Mouse (Mus musculus) embryonic facial prominence, embryonic 14.5 days (tissue): Measurements from ENCODE around the gene Mmd2. TPM values are rescaled to one million over a fixed set of nuclear protein-coding genes. Genes with fewer than 3 reads are reported as not detected.

Experiments used
- ATAC-seq: fragments of 200-750 bp; cut with Nextera tagmentation; 2 replicates; pipeline ENCODE4 v1.8.0; 2017; ENCODE audit warnings: low read depth, moderate number of reproducible peaks, moderate TSS enrichment
- DNase-seq: peaks from one replicate; pipeline ENCODE4 v3.0.0-alpha.2; 2015; ENCODE audit warnings: low spot score
- H3K27ac ChIP-seq: fragments of 300-500 bp; sonication (generic); replicated peaks from 2 replicates; pipeline ENCODE4 v1.5.1; 2014; ENCODE audit warnings: low read depth, mild to moderate bottlenecking, low read length, moderate library complexity
- H3K27me3 ChIP-seq: fragments of 300-500 bp; sonication (generic); replicated peaks from 2 replicates; pipeline ENCODE4 v1.6.1; 2014; ENCODE audit warnings: low read length; ENCODE audit not compliant: control insufficient read depth, insufficient read depth
- H3K36me3 ChIP-seq: fragments of 300-500 bp; sonication (generic); 2 replicates; pipeline ENCODE4 v1.6.1; 2014; ENCODE audit warnings: low read length, mixed read lengths; ENCODE audit not compliant: control insufficient read depth, insufficient read depth
- H3K4me1 ChIP-seq: fragments of 300-500 bp; sonication (generic); 2 replicates; pipeline ENCODE4 v1.6.1; 2014; ENCODE audit warnings: antibody characterized with exemption, low read length; ENCODE audit not compliant: control insufficient read depth, insufficient read depth
- H3K4me2 ChIP-seq: fragments of 300-500 bp; sonication (generic); 2 replicates; pipeline ENCODE4 v1.6.1; 2014; ENCODE audit warnings: low read depth, mild to moderate bottlenecking, low read length, moderate library complexity, mixed read lengths
- H3K4me3 ChIP-seq: fragments of 300-500 bp; sonication (generic); 2 replicates; pipeline ENCODE4 v1.5.1; 2014; ENCODE audit warnings: low read depth, mild to moderate bottlenecking, low read length
- H3K9ac ChIP-seq: fragments of 300-500 bp; sonication (generic); 2 replicates; pipeline ENCODE4 v1.6.1; 2014; ENCODE audit warnings: low read depth, mild to moderate bottlenecking, low read length, moderate library complexity, mixed read lengths
- H3K9me3 ChIP-seq: fragments of 300-500 bp; sonication (generic); 2 replicates; pipeline ENCODE4 v1.6.1; 2016; ENCODE audit warnings: low read length; ENCODE audit not compliant: control insufficient read depth
- WGBS: fragments of 180-500 bp; shearing (Covaris S2); extraction: QIAGEN DNeasy Blood & Tissue Kit; methylation state at CpG from one replicate; pipeline ENCODE4 v1.1.7; 2014; 5-methylcytosine and 5-hydroxymethylcytosine counted together
- polyA plus RNA-seq: library from polyadenylated mRNA; unstranded; fragments of >200 nt; fragmentation: Nextera tagmentation; extraction: Ambion mirVana; gene quantifications from 2 replicates; pipeline ENCODE4 v1.2.1, GENCODE M21; 2014

Mmd2 gene
- polyA plus RNA-seq, 1 experiment from 2014 or later = 6.5 TPM

DNA sequence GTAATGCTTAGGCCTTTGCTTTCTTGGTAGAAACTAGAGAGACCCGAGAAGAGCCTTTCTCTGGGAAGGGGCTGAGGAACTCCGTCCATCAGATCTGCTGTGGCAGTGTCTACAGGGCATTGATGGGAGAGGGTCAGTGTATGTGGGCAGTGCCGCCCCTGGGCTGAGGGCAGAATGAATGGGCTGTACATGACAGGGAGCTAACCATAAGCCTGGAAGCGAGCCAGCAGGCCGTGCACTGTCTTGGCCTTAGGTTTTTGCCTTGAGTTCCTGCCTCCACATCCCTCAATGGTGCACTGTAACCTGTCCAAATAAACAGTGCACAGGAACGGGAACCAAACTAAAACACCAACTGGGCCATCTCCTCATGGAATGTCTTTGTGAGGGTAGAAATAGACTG lies 11.9 kb downstream of the Mmd2 start:
- WGBS = 80% methylated on average over 6 of the region's 6 CpGs
- no peak for DNase-seq
- H3K4me1 ChIP-seq = no peaks in the 10 kb centered on the region
- no peak overlapping the region for H3K9ac ChIP-seq
- H3K27me3 ChIP-seq = no peaks in the 10 kb centered on the region
- H3K9me3 ChIP-seq = no peaks in the 10 kb centered on the region
- H3K36me3 ChIP-seq = no peaks in the 10 kb centered on the region
- H3K27ac ChIP-seq = no peak overlapping the region
- no peak for ATAC-seq
- no peak overlapping the region for H3K4me3 ChIP-seq
- no peak overlapping the region for H3K4me2 ChIP-seq

DNA sequence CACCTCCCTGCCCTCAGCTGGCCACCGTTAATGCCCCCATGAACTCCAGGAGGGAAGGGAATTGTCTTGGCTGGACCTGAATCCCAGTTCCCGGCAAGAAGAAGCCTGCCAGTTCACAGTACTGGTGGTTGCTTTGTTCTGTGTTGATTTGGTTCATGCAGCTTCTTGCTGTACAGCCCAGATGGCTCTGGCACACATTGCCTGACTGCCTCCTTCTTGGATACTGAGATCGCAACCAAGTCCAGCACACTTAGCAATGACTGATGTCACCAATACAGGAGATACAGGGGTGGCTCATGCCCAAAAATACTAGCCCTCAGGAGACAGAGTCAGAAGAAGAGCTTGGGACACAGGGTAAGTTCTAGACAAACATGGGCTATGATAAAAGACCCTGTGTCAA lies 12.9 kb downstream of the Mmd2 start:
- 67% methylated on average over 2 of the region's 3 CpGs for WGBS
- DNase-seq (no peak), ATAC-seq (no peak)
- H3K27ac ChIP-seq = no peak overlapping the region
- H3K4me1 ChIP-seq = no peaks in the 10 kb centered on the region
- no peak overlapping the region for H3K4me3 ChIP-seq
- no peaks in the 10 kb centered on the region for H3K27me3 ChIP-seq
- H3K36me3 ChIP-seq = no peaks in the 10 kb centered on the region
- no peak overlapping the region for H3K4me2 ChIP-seq
- no peaks in the 10 kb centered on the region for H3K9me3 ChIP-seq
- H3K9ac ChIP-seq = no peak overlapping the region

DNA sequence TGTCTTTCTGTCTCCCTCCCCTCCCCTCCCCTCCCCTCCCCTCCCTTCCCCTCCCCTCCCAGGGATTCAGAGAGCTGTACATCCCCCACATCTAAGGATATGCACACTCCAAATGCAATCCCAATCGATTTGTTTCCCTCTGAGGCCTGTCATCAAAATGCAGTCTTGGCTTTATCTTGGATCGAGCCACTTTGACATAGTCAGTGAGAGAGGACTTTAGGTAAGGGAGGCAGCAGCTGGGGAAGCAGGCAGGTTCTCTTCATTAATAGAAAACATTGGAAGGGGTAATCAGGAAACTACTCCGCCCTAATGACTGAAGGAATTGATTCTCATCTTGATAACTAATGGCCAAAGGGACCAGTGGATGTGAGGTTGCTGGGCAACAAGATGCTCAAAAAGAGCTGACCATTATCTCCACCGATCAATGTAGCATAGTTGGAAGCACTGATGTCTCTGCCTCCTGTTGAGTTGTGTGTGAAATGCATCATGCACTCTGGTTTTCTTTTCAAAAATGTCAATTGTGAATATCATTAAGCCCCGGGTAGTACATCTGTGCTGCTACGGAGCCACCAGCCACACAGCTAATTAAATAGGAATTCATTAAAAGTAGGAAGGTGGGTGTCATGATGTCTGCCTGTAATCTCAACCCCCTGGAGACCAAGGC lies 17.5 kb downstream of the Mmd2 start:
- DNase-seq = no peak
- Histone ChIP-seq H3K27me3 (no peaks in the 10 kb centered on the region), H3K4me3 (no peak overlapping the region), H3K27ac (no peak overlapping the region), H3K4me2 (no peak overlapping the region), H3K9ac (no peak overlapping the region), H3K9me3 (no peaks in the 10 kb centered on the region), H3K4me1 (no peaks in the 10 kb centered on the region; the same call in 1 of the 2 replicates), H3K36me3 (no peaks in the 10 kb centered on the region)
- no peak for ATAC-seq
- 79% methylated on average over 6 of the region's 6 CpGs for WGBS

DNA sequence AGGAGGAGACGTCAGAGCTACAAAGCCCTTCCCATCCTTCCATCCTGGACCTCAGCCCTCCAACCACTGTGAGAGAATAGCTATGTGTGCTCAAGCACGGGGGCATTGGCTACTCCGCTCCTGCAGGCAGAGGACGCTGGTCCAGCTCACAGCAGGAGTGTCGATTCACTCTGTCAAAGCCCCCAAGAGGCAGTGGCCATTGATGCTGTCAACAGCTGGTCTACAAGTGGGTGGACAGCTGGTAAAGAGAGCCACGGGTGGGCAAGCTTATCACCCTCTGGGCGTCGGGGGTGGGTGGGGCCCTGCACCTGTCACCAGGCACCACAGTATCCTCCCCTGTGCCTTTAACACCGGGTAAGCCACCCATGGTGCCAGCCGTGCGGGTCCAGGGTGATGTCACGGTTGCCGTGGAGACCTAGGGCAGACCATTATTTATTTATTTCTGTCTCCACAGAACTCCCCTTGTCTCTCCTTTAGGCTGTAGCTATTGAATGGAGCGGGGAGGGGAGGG lies 24.9 kb downstream of the Mmd2 start:
- Histone ChIP-seq H3K9me3 (no peaks in the 10 kb centered on the region), H3K36me3 (no peaks in the 10 kb centered on the region), H3K27ac (no peak overlapping the region), H3K4me3 (no peak overlapping the region), H3K4me1 (no peaks in the 10 kb centered on the region), H3K9ac (no peak overlapping the region), H3K27me3 (no peaks in the 10 kb centered on the region), H3K4me2 (no peak overlapping the region)
- 55% methylated on average over 14 of the region's 14 CpGs for WGBS
- ATAC-seq = peak; percentile 85
- peak; percentile 59 for DNase-seq

DNA sequence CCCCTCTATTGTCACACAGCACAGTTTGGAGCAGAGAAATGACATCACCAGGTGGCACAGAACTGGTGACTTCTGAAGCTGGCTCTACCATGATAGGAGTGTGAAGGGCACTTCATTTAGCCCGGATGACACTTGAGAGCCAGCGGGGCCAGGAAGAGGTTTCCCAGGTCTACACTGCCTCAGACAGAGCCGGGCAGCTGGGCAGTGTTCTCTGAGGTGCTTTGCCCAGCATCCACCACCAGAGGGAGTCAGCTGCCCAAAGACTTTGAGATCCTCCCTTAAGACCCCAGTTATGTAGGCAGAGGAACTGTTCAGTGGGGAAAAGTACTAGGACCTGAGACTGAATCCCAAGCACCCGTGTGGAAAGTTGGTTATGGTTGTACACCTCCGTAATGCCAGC lies 27.1 kb downstream of the Mmd2 start:
- H3K9me3 ChIP-seq = 0 out of 2 replicates have a peak, but pooled peaks cover 5% of the 10 kb centered on the region
- H3K36me3 ChIP-seq = no peaks in the 10 kb centered on the region
- ATAC-seq (peak; percentile 82), DNase-seq (peak; percentile 72)
- no peaks in the 10 kb centered on the region for H3K27me3 ChIP-seq
- no peak overlapping the region for H3K4me2 ChIP-seq
- no peak overlapping the region for H3K4me3 ChIP-seq
- WGBS = 14% methylated on average over 5 of the region's 5 CpGs
- H3K9ac ChIP-seq = no peak overlapping the region
- H3K27ac ChIP-seq = no peak overlapping the region
- H3K4me1 ChIP-seq = no peaks in the 10 kb centered on the region

DNA sequence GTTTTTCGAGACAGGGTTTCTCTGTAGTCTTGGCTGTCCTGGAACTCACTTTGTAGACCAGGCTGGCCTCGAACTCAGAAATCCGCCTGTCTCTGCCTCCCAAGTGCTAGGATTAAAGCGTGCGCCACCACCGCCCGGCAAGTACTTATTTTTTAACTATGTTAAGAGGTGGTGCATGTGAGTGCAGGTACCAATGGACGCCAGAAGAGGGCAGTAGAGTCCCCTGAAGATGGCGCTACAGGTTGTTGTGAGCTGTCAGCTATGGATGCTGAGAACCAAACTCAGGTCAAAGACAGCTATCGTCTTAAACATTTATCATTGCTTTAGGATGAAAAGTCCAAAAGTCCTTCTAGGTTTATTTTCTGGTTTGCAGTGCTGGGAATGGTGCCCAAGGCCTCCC lies 30.4 kb downstream of the Mmd2 start:
- Histone ChIP-seq H3K4me3 (no peak overlapping the region), H3K27me3 (no peaks in the 10 kb centered on the region), H3K4me2 (no peak overlapping the region), H3K36me3 (no peaks in the 10 kb centered on the region), H3K4me1 (no peaks in the 10 kb centered on the region), H3K9me3 (0 out of 2 replicates have a peak, but pooled peaks cover 8% of the 10 kb centered on the region), H3K9ac (no peak overlapping the region), H3K27ac (no peak overlapping the region)
- no peak for ATAC-seq
- WGBS = 85% methylated on average over 10 of the region's 10 CpGs
- DNase-seq = no peak

DNA sequence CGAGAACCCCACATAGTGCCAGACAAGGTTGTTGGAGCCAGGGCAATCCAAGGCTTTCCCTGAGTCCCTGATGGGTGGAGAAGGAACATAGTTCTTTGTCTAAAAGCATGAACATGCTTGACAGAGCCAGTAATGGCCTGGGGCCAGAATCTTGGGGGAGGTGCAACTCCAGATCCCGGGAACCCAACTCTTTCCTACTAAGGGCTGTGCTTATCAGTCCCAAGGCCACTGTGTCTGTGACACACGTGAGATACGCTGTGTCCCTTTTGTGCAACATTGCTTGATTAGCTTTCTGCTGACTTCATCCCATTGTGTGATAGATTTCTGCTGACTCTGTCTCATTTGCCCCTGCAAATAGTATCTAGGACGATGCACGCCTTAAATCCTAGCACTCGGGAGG lies 31.8 kb downstream of the Mmd2 start:
- no peak overlapping the region for H3K4me3 ChIP-seq
- H3K9ac ChIP-seq = no peak overlapping the region
- no peak overlapping the region for H3K4me2 ChIP-seq
- no peaks in the 10 kb centered on the region for H3K4me1 ChIP-seq
- no peak overlapping the region for H3K27ac ChIP-seq
- H3K27me3 ChIP-seq = no peaks in the 10 kb centered on the region
- H3K9me3 ChIP-seq = 0 out of 2 replicates have a peak, but pooled peaks cover 11% of the 10 kb centered on the region
- ATAC-seq (no peak), DNase-seq (peak; percentile 7)
- WGBS = 80% methylated on average over 7 of the region's 7 CpGs
- H3K36me3 ChIP-seq = no peaks in the 10 kb centered on the region

DNA sequence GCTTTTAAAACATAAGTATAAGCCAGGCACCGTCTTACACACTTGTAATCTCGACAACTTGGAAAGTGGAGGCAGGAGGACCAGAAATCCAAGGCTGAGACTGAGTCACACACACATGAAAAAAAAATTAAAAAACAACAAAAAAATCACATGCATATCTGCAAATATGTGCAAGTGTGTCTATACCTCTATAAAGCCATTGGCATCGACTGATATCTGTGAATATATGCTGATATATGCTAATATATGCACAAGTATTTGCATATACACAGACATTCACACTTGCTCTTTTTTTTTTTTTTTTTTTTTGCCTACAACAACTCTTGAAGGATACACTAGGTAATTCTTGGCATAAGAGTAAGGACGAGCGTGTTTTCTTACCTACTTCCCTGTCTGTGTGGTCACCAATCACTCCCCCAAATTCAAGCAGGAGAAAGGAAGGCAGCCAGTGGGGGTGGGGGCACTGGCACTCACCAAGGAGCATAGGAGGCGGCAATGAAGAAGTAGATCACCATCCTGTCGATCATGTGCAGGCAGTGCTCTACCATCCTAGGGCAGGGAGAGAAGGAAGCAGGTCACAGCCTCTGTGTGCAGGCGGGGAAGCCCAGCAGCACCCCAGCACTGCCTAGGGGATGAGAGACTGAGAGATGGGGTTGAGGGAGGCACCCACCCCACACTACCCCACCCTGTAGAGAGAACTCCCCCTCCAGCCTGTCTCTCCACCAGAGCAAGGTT lies 34.1 kb downstream of the Mmd2 start:
- DNase-seq (no peak), ATAC-seq (no peak)
- H3K9me3 ChIP-seq = 0 out of 2 replicates have a peak, but pooled peaks cover 11% of the 10 kb centered on the region
- no peak overlapping the region for H3K4me2 ChIP-seq
- 79% methylated on average over 8 of the region's 8 CpGs for WGBS
- no peak overlapping the region for H3K4me3 ChIP-seq
- H3K27me3 ChIP-seq = no peaks in the 10 kb centered on the region
- no peaks in the 10 kb centered on the region for H3K4me1 ChIP-seq
- H3K27ac ChIP-seq = no peak overlapping the region
- no peak overlapping the region for H3K9ac ChIP-seq
- H3K36me3 ChIP-seq = no peaks in the 10 kb centered on the region
